Mouse (Mus musculus) limb, embryonic 14.5 days (tissue): ENCODE measurements around the gene Ghitm. TPM values are rescaled to one million over a fixed set of nuclear protein-coding genes. Genes with fewer than 3 reads are reported as not detected.

Source experiments
- ATAC-seq: fragments of 200-750 bp; cut with Nextera tagmentation; 2 replicates; pipeline ENCODE4 v1.8.0; 2017; ENCODE audit warnings: low read depth, moderate number of reproducible peaks, moderate TSS enrichment; ENCODE audit not compliant: low FRiP score
- DNase-seq: peaks from one replicate; pipeline ENCODE4 v3.0.0-alpha.2; 2015; ENCODE audit warnings: low spot score
- H3K27ac ChIP-seq: fragments of 300-500 bp; sonication (generic); replicated peaks from 2 replicates; pipeline ENCODE4 v1.5.1; 2014; ENCODE audit warnings: low read depth, mild to moderate bottlenecking, low read length, moderate library complexity, mixed read lengths
- H3K27me3 ChIP-seq: fragments of 300-500 bp; sonication (generic); 2 replicates; pipeline ENCODE4 v1.6.1; 2014; ENCODE audit warnings: low read length, mixed read lengths; ENCODE audit not compliant: control insufficient read depth, insufficient read depth
- H3K36me3 ChIP-seq: fragments of 300-500 bp; sonication (generic); 2 replicates; pipeline ENCODE4 v1.6.1; 2014; ENCODE audit warnings: mild to moderate bottlenecking, low read length, moderate library complexity, mixed read lengths; ENCODE audit not compliant: control insufficient read depth, insufficient read depth
- H3K4me1 ChIP-seq: fragments of 300-500 bp; sonication (generic); 2 replicates; pipeline ENCODE4 v1.6.1; 2014; ENCODE audit warnings: antibody characterized with exemption, low read length, mixed read lengths; ENCODE audit not compliant: control insufficient read depth, insufficient read depth
- H3K4me2 ChIP-seq: fragments of 300-500 bp; sonication (generic); replicated peaks from 2 replicates; pipeline ENCODE4 v1.6.1; 2014; ENCODE audit warnings: low read depth, mild to moderate bottlenecking, low read length, moderate library complexity; ENCODE audit not compliant: severe bottlenecking
- H3K4me3 ChIP-seq: fragments of 300-500 bp; sonication (generic); replicated peaks from 2 replicates; pipeline ENCODE4 v1.5.1; 2014; ENCODE audit warnings: low read length
- H3K9ac ChIP-seq: fragments of 300-500 bp; sonication (generic); 2 replicates; pipeline ENCODE4 v1.6.1; 2014; ENCODE audit warnings: mild to moderate bottlenecking, low read depth, low read length, moderate library complexity; ENCODE audit not compliant: severe bottlenecking
- H3K9me3 ChIP-seq: fragments of 300-500 bp; sonication (generic); 2 replicates; pipeline ENCODE4 v1.6.1; 2016; ENCODE audit warnings: low read length; ENCODE audit not compliant: control insufficient read depth
- POLR2A ChIP-seq: fragments of 200-500 bp; IDR thresholded peaks from 2 replicates; pipeline ENCODE4 v1.8.0; 2012; ENCODE audit warnings: inconsistent platforms, mild to moderate bottlenecking, moderate library complexity, borderline replicate concordance; ENCODE audit not compliant: insufficient read depth, insufficient read length; ENCODE audit errors: extremely low read depth
- WGBS: fragments of 180-500 bp; shearing (Covaris S2); extraction: QIAGEN DNeasy Blood & Tissue Kit; methylation state at CpG from one replicate; pipeline ENCODE4 v1.1.7; 2014; 5-methylcytosine and 5-hydroxymethylcytosine counted together
- polyA plus RNA-seq, 2 experiments: library from polyadenylated mRNA; depleted of rRNA in 1 of 2; stranded (reverse) in 1 of 2; unstranded in 1 of 2; fragments of >200 nt; fragmentation: Nextera tagmentation in 1 of 2; extraction: Ambion mirVana in 1 of 2; gene quantifications; 2 replicates each; pipeline versions ENCODE4 v1.2.1 to v1.2.3; 2012 to 2014

The Ghitm gene
- polyA plus RNA-seq, 2 experiments: 84.9 to 170 TPM

GRCm38 (mm10) chr14:37104747-37105146 is 30.3 kb downstream of the Ghitm start:
- H3K4me2 ChIP-seq: no peak overlapping the region
- TF ChIP-seq POLR2A: no peak
- no peaks in the 10 kb centered on the region for H3K9me3 ChIP-seq
- H3K27me3 ChIP-seq: no peaks in the 10 kb centered on the region
- peaks cover 1% of the 10 kb centered on the region; the same call in 1 of the 2 replicates for H3K4me1 ChIP-seq
- no peak overlapping the region for H3K9ac ChIP-seq
- DNase-seq: peak; percentile 45
- WGBS: 59% methylated on average over 5 of the region's 5 CpGs
- no peak overlapping the region for H3K4me3 ChIP-seq
- no peak overlapping the region for H3K27ac ChIP-seq
- no peak for ATAC-seq
- no peaks in the 10 kb centered on the region for H3K36me3 ChIP-seq

- H3K9ac ChIP-seq: no peak overlapping the region
- H3K4me2 ChIP-seq: no peak overlapping the region
- ATAC-seq (no peak), DNase-seq (no peak)
- no peak for TF ChIP-seq POLR2A
- 66% methylated on average over 3 of the region's 3 CpGs for WGBS
- H3K4me3 ChIP-seq: no peak overlapping the region
- peaks cover 5% of the 10 kb centered on the region; the same call in 1 of the 2 replicates for H3K4me1 ChIP-seq
- H3K36me3 ChIP-seq: no peaks in the 10 kb centered on the region
- peaks cover 11% of the 10 kb centered on the region; the same call in 1 of the 2 replicates for H3K27me3 ChIP-seq
- H3K27ac ChIP-seq: no peak overlapping the region
- no peaks in the 10 kb centered on the region for H3K9me3 ChIP-seq
Measured at GRCm38 (mm10) chr14:37102484-37102883, 32.6 kb downstream of the Ghitm start.

- H3K4me2 ChIP-seq: no peak overlapping the region
- no peak overlapping the region for H3K9ac ChIP-seq
- 74% methylated on average over 5 of the region's 5 CpGs for WGBS
- no peak for TF ChIP-seq POLR2A
- DNase-seq: no peak
- H3K9me3 ChIP-seq: no peaks in the 10 kb centered on the region
- peaks cover 11% of the 10 kb centered on the region; the same call in 1 of the 2 replicates for H3K27me3 ChIP-seq
- no peaks in the 10 kb centered on the region for H3K36me3 ChIP-seq
- ATAC-seq: no peak
- no peak overlapping the region for H3K27ac ChIP-seq
- H3K4me1 ChIP-seq: peaks cover 5% of the 10 kb centered on the region; the same call in 1 of the 2 replicates
- H3K4me3 ChIP-seq: no peak overlapping the region
Measured at GRCm38 (mm10) chr14:37101531-37101930, 33.5 kb downstream of the Ghitm start.

GRCm38 (mm10) chr14:37097956-37098530 is 37.0 kb downstream of the Ghitm start, which contains the start of gene Cdhr1:
Gene Cdhr1 (minus strand): TSS chr14:37098347.
- Histone ChIP-seq H3K9me3 (no peaks in the 10 kb centered on the region), H3K9ac (no peak within 1 kb of the TSS), H3K4me2 (peak within 1 kb of the TSS; percentile 41), H3K36me3 (no peaks in the 10 kb centered on the region), H3K4me3 (peak within 1 kb of the TSS; percentile 22), H3K27me3 (peaks cover 11% of the 10 kb centered on the region; the same call in 1 of the 2 replicates), H3K27ac (no peak within 1 kb of the TSS), H3K4me1 (peaks cover 5% of the 10 kb centered on the region; the same call in 1 of the 2 replicates)
- ATAC-seq (no peak), DNase-seq (peak; percentile 16)
- WGBS: under 1% methylated on average over 26 of the region's 30 CpGs
- TF ChIP-seq POLR2A: no peak

DNA sequence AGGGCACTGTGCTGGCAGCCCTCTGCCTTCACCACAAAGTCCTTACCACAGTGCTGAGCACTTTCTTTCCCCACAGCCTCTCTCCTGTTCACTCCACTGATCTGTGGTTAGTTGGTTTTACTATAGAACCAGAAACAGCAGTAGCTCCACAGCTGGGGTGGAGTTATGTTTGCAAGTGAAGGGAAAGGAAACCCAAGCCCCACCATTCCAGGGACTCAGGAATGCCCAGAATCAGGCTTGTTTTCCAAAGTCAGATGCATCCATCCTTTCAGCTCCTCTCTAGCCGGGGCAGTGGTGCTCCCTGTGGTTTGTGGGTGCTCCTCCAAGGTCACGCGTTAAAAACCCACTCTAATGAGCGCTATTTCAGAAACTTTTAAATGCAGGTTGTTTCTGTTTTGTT is 39.5 kb downstream of the Ghitm start:
- TF ChIP-seq POLR2A: no peak
- peaks cover 5% of the 10 kb centered on the region; the same call in 1 of the 2 replicates for H3K4me1 ChIP-seq
- no peak for ATAC-seq

DNA sequence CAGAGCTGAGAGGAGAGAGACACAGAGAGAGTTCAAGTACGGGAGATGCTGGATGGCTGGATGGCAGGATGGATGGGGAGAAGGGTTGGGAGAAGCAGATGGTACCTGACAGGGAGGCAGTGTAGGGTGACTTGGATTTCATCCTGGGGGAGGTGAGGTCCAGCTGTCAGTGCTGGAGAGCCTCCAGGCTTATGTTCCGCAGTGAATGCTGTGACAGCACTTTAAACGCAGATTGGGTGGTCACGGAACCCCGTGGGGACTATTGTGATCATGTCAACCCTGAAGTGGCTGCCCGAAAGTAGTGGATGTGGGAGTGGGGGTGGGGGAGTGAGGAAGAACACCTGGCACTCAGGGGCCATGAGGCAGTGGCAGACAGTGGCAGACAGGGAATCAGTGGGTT is 40.6 kb downstream of the Ghitm start:
- no peaks in the 10 kb centered on the region for H3K9me3 ChIP-seq
- no peak for DNase-seq
- H3K36me3 ChIP-seq: no peaks in the 10 kb centered on the region
- 80% methylated on average over 6 of the region's 6 CpGs for WGBS
- TF ChIP-seq POLR2A: no peak
- H3K4me2 ChIP-seq: no peak overlapping the region
- no peak overlapping the region for H3K27ac ChIP-seq
- ATAC-seq: no peak
- H3K27me3 ChIP-seq: peaks cover 11% of the 10 kb centered on the region; the same call in 1 of the 2 replicates
- no peak overlapping the region for H3K9ac ChIP-seq
- peaks cover 5% of the 10 kb centered on the region; the same call in 1 of the 2 replicates for H3K4me1 ChIP-seq
- H3K4me3 ChIP-seq: no peak overlapping the region

More for the DNA sequence above, 39.5 kb downstream of the Ghitm start:
- H3K4me3 ChIP-seq: no peak overlapping the region
- H3K9me3 ChIP-seq: no peaks in the 10 kb centered on the region
- H3K4me2 ChIP-seq: no peak overlapping the region
- peaks cover 11% of the 10 kb centered on the region; the same call in 1 of the 2 replicates for H3K27me3 ChIP-seq
- no peak overlapping the region for H3K9ac ChIP-seq
- no peaks in the 10 kb centered on the region for H3K36me3 ChIP-seq
- DNase-seq: no peak
- no peak overlapping the region for H3K27ac ChIP-seq
- 72% methylated on average over 4 of the region's 4 CpGs for WGBS
